In the genomic region with DNA sequence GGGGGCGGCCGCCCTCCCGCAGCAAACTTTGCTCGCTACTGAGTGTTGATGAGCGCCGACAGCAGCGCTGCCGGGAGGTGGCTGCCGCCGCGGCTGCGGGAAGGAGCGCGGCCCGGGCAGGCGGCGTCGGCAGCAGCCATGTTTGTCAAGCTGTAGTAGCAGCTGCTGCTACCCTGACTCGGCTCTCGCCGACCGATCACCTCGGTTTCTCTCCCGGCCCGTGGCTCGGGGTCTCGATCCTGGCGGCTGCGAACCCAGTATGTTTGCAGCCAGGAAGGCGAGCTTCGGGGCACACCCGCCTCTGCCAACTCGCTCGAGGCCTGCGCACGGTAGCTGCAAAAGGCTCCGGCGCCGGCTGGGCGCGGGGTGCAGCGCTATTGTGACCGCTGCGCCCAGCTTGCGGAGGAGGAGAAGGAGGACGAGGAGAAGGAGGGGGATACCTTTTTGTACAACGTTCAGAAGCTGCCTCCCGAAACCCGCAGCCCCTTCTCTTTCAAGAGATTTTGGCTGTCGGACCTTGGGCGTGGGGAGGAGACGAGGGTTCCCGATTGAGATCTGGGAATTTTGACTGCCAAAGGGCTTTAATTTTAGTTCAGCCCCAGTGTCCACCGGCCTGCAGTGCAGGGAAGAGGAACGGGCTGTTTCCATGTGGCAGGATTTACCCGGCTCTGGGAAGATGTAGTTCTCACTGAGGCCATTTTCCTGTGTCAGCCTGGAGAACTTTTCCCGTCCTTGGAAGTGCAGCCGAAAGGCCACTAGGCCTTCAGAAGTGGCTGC, we compare ENCODE assay signal across 8 mouse cellular contexts. TPM values are rescaled to one million over a fixed set of nuclear protein-coding genes. Genes with fewer than 3 reads are reported as not detected.
A peak's percentile ranks its signal among the peaks of the same experiment; 100 is the strongest.
DNase-seq lines count a peak whose midpoint lies in the region; ATAC-seq and TF ChIP-seq lines count a peak whose summit lies in the region.

No protein-coding gene starts in this region.

- H3K36me3 ChIP-seq in intestine, postnatal 0 days (ENCODE audit: control insufficient read depth, insufficient read depth): peaks cover 4% of the 10 kb centered on the region; the same call in 1 of the 2 replicates
- peaks cover 40% of the 10 kb centered on the region for H3K36me3 ChIP-seq in limb, embryonic 12.5 days
- H3K36me3 ChIP-seq in stomach, postnatal 0 days (ENCODE audit: control insufficient read depth, insufficient read depth, low read length): peaks cover 2% of the 10 kb centered on the region; the same call in 1 of the 2 replicates

- H3K4me2 ChIP-seq in intestine, postnatal 0 days (replicated peaks; ENCODE audit: low read depth): peak overlapping the region; percentile 86
- H3K4me2 ChIP-seq in limb, embryonic 12.5 days: peak overlapping the region; percentile 80
- peak overlapping the region; percentile 91 for H3K4me2 ChIP-seq in stomach, postnatal 0 days (replicated peaks; ENCODE audit: low read depth)

- ATAC-seq in monocyte, adult 5-6 weeks (replicated peaks; ENCODE audit: insufficient number of reproducible peaks, low FRiP score, low TSS enrichment, poor library complexity, severe bottlenecking): no peak; the same call in 1 of the 2 replicates
- ATAC-seq in intestine, postnatal 0 days: peak; percentile 4; the same call in 1 of the 2 replicates
- ATAC-seq in limb, embryonic 12.5 days (ENCODE audit: insufficient number of reproducible peaks, insufficient read depth, low FRiP score, low TSS enrichment, low read depth): no peak
- no peak for ATAC-seq in stomach, postnatal 0 days (ENCODE audit: low FRiP score, low TSS enrichment)

- 0 out of 2 replicates have a peak, but pooled peaks cover 8% of the 10 kb centered on the region for H3K4me1 ChIP-seq in intestine, postnatal 0 days (replicated peaks; ENCODE audit: control insufficient read depth, insufficient read depth, low read length)
- H3K4me1 ChIP-seq in limb, embryonic 12.5 days (replicated peaks): peaks cover 44% of the 10 kb centered on the region
- H3K4me1 ChIP-seq in stomach, postnatal 0 days (replicated peaks; ENCODE audit: control insufficient read depth, insufficient read depth): peaks cover 16% of the 10 kb centered on the region; the same call in 1 of the 2 replicates

- H3K4me3 ChIP-seq in intestine, postnatal 0 days (ENCODE audit: low read depth, low read length): peak overlapping the region; percentile 73
- H3K4me3 ChIP-seq in limb, embryonic 12.5 days (replicated peaks): peak overlapping the region; percentile 86
- peak overlapping the region; percentile 75 for H3K4me3 ChIP-seq in stomach, postnatal 0 days (ENCODE audit: low read depth, low read length)

- H3K9me3 ChIP-seq in intestine, postnatal 0 days (ENCODE audit: control insufficient read depth): no peaks in the 10 kb centered on the region
- H3K9me3 ChIP-seq in limb, embryonic 12.5 days: no peaks in the 10 kb centered on the region
- H3K9me3 ChIP-seq in stomach, postnatal 0 days (ENCODE audit: control insufficient read depth, low read length): no peaks in the 10 kb centered on the region

- TF ChIP-seq EP300 in stomach, postnatal 0 days (optimal IDR thresholded peaks at IDR 0.05): no peak

- H3K9ac ChIP-seq in intestine, postnatal 0 days (ENCODE audit: low read depth, low read length): peak overlapping the region; percentile 89
- peak overlapping the region; percentile 94 for H3K9ac ChIP-seq in limb, embryonic 12.5 days (replicated peaks)
- H3K9ac ChIP-seq in stomach, postnatal 0 days (ENCODE audit: low read length): peak overlapping the region; percentile 91

- WGBS in intestine, postnatal 0 days: under 1% methylated on average over 56 of the region's 58 CpGs
- under 1% methylated on average over 58 of the region's 58 CpGs for WGBS in limb, embryonic 12.5 days
- under 1% methylated on average over 52 of the region's 58 CpGs for WGBS in stomach, postnatal 0 days

- DNase-seq in monocyte, adult 2 months (ENCODE audit: low read depth in 1 of 2, low spot score in 2 of 2): peak; percentile 17 to 43
- peak; percentile 32 for DNase-seq in embryo, embryonic 11.5 days (ENCODE audit: low read depth, low spot score)
- DNase-seq in gastrocnemius, postnatal 36 days: peak; percentile 38 to 85
- DNase-seq in naive thymus-derived CD4-positive, alpha-beta T cell, adult 2 months (ENCODE audit: low read depth): peak; percentile 82
- DNase-seq in stomach, postnatal 0 days (ENCODE audit: low spot score): peak; percentile 77

- intact Hi-C loops in gastrocnemius, postnatal 36 days (cut with DNase I): no loop called here

- no peak for TF ChIP-seq CTCF in intestine, postnatal 0 days (IDR thresholded peaks at IDR 0.05; ENCODE audit: low read depth)
- peak; percentile 3; the same call in 1 of the 2 replicates for TF ChIP-seq CTCF in stomach, postnatal 0 days (IDR thresholded peaks at IDR 0.05; ENCODE audit: low read depth)

- H3K27me3 ChIP-seq in intestine, postnatal 0 days (replicated peaks; ENCODE audit: control insufficient read depth, insufficient read depth, low read length): no peaks in the 10 kb centered on the region
- H3K27me3 ChIP-seq in limb, embryonic 12.5 days: no peaks in the 10 kb centered on the region
- no peaks in the 10 kb centered on the region for H3K27me3 ChIP-seq in stomach, postnatal 0 days (ENCODE audit: control insufficient read depth, insufficient read depth, low read length)

- peak overlapping the region; percentile 98 for H3K27ac ChIP-seq in intestine, postnatal 0 days (ENCODE audit: low read depth, low read length)
- peak overlapping the region; percentile 99 for H3K27ac ChIP-seq in limb, embryonic 12.5 days
- peak overlapping the region; percentile 98 for H3K27ac ChIP-seq in stomach, postnatal 0 days (replicated peaks)

RNA-seq across cellular contexts. Expression of gene Nsd1, which starts 3.0 kb away (rescaled TPM):
- 102 to 173 TPM (median 158 TPM) in 3 replicates for total RNA-seq in monocyte, adult 5-6 weeks (2017)
- total RNA-seq in gastrocnemius, postnatal 36 days (2021): 10 to 100 TPM; 45.7 to 50.8 TPM
- polyA plus RNA-seq in intestine, postnatal 0 days (2015; fragmentation: Nextera tagmentation; extraction: Ambion mirVana): 37.4 and 38.0 TPM in 2 replicates
- 81.3 and 91.8 TPM in 2 replicates for polyA plus RNA-seq in limb, embryonic 12.5 days (2016; fragmentation: Nextera tagmentation; extraction: Ambion mirVana)
- 33.7 and 35.0 TPM in 2 replicates for polyA plus RNA-seq in stomach, postnatal 0 days (2015; fragmentation: Nextera tagmentation; extraction: Ambion mirVana)

Comparison
In these comparisons a context has a peak if more than half of its experiments do, and no peak if none do; other contexts are left out.
1. DNase-seq: peak in every context shown above with its lines; median percentile 82 in naive thymus-derived CD4-positive, alpha-beta T cell, adult 2 months; 77 in stomach, postnatal 0 days; 62 in gastrocnemius, postnatal 36 days; 32 in embryo, embryonic 11.5 days; 30 in monocyte, adult 2 months.